Mouse (Mus musculus): ENCODE results near the gene Slc11a1. TPM values are rescaled to one million over a fixed set of nuclear protein-coding genes. Genes with fewer than 3 reads are reported as not detected.

Slc11a1 gene
- polyA plus RNA-seq, 1 experiment, result 16.9 TPM

- H3K4me1 ChIP-seq (ENCODE audit: control insufficient read depth, insufficient read depth, low read length), result no peaks in the 10 kb centered on the region
- WGBS, result 82% methylated on average over 17 of the region's 17 CpGs
Measured at GRCm38 (mm10) chr1:74418747-74419439, 43.9 kb downstream of the Slc11a1 start.

DNA sequence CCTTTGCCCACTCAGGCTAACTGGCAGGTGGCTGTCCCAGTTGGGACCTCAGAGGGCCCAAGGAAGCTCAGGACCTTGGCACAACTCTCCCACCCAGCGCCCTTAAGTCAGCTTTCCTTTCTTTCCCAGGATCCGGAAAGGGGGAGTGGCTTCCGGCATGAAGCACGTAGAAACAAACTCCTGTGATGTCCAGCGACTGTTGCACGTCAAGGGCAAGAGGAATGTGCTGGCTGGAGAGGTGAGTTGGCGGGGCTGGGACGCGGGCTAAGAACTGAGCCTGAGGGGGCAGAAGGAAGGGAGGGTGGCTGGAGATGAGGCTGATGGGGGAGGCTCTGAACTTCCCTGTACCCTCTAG lies 44.4 kb downstream of the Slc11a1 start:
- H3K4me1 ChIP-seq (ENCODE audit: control insufficient read depth, insufficient read depth, low read length), result no peaks in the 10 kb centered on the region
- no peak for TF ChIP-seq CTCF (IDR thresholded peaks at IDR 0.05; ENCODE audit: control insufficient read depth, insufficient read depth, low read length)
- TF ChIP-seq POLR2A (IDR thresholded peaks at IDR 0.05; ENCODE audit: borderline replicate concordance, control insufficient read depth, low read depth, low read length), result no peak
- no peak overlapping the region for H3K4me3 ChIP-seq (replicated peaks; ENCODE audit: control insufficient read depth, low read depth, low read length)
- 84% methylated on average over 9 of the region's 9 CpGs for WGBS
- no peak overlapping the region for H3K27ac ChIP-seq (ENCODE audit: control insufficient read depth, insufficient read depth, low read depth, low read length, poor library complexity)

More at GRCm38 (mm10) chr1:74418747-74419439, 43.9 kb downstream of the Slc11a1 start:
- H3K27ac ChIP-seq (ENCODE audit: control insufficient read depth, insufficient read depth, low read depth, low read length, poor library complexity), result no peak overlapping the region
- H3K4me3 ChIP-seq (replicated peaks; ENCODE audit: control insufficient read depth, low read depth, low read length), result no peak overlapping the region
- TF ChIP-seq POLR2A (IDR thresholded peaks at IDR 0.05; ENCODE audit: borderline replicate concordance, control insufficient read depth, low read depth, low read length) (no peak), CTCF (IDR thresholded peaks at IDR 0.05; ENCODE audit: control insufficient read depth, insufficient read depth, low read length) (no peak)

DNA sequence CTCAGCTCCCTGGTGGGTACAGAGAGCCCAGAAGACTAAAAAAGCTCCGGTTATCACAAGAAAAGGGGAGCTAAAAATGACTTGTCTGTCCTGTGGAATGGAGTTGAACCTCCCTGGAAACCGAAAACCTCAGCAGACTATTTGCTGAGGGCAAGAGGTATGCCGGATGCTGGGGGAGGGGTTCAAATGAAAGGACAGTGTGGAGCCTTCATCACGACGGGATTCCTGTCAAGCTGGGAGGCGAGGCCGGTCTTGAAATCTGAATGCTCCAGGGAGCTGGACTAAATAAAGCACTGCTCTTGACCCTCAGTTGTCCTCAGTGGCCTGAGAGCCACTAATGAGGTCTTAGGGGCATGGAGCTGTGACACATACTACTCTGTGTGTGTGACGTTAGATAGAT lies 48.2 kb downstream of the Slc11a1 start:
- WGBS, result 83% methylated on average over 8 of the region's 8 CpGs
- H3K27ac ChIP-seq (ENCODE audit: control insufficient read depth, insufficient read depth, low read depth, low read length, poor library complexity), result no peak overlapping the region
- TF ChIP-seq CTCF (IDR thresholded peaks at IDR 0.05; ENCODE audit: control insufficient read depth, insufficient read depth, low read length) (no peak), POLR2A (IDR thresholded peaks at IDR 0.05; ENCODE audit: borderline replicate concordance, control insufficient read depth, low read depth, low read length) (no peak)
- H3K4me1 ChIP-seq (ENCODE audit: control insufficient read depth, insufficient read depth, low read length), result peaks cover 2% of the 10 kb centered on the region; the same call in 1 of the 2 replicates
- H3K4me3 ChIP-seq (replicated peaks; ENCODE audit: control insufficient read depth, low read depth, low read length), result no peak overlapping the region

- peaks cover 2% of the 10 kb centered on the region; the same call in 1 of the 2 replicates for H3K4me1 ChIP-seq (ENCODE audit: control insufficient read depth, insufficient read depth, low read length)
- H3K4me3 ChIP-seq (replicated peaks; ENCODE audit: control insufficient read depth, low read depth, low read length), result no peak overlapping the region
- 35% methylated on average over 7 of the region's 7 CpGs for WGBS
- no peak for TF ChIP-seq POLR2A (IDR thresholded peaks at IDR 0.05; ENCODE audit: borderline replicate concordance, control insufficient read depth, low read depth, low read length)
- no peak overlapping the region for H3K27ac ChIP-seq (ENCODE audit: control insufficient read depth, insufficient read depth, low read depth, low read length, poor library complexity)
Measured at GRCm38 (mm10) chr1:74425845-74426244, 50.9 kb downstream of the Slc11a1 start.

DNA sequence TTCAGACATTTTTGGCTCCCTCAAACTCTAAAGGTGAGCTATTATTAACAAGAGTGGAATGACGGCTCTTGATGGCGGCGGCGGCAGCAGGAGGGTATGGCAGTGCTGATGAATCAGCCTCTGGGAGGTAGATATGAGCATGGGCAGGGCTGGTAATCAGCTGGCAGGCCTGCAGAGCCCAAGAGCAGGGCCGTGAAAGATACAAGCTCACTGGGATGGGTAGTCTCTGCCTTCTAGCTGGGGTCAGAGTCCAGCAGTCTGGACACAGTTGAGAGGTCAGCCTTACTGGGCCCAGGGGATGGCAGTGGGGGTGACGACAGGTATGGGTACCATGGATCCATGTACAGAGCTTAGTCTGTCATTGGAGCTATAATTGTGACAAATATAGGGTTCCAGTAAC lies 58.2 kb downstream of the Slc11a1 start:
- Histone ChIP-seq H3K4me3 (replicated peaks; ENCODE audit: control insufficient read depth, low read depth, low read length) (no peak overlapping the region), H3K4me1 (ENCODE audit: control insufficient read depth, insufficient read depth, low read length) (peaks cover 2% of the 10 kb centered on the region; the same call in 1 of the 2 replicates), H3K27ac (ENCODE audit: control insufficient read depth, insufficient read depth, low read depth, low read length, poor library complexity) (no peak overlapping the region)
- TF ChIP-seq CTCF (IDR thresholded peaks at IDR 0.05; ENCODE audit: control insufficient read depth, insufficient read depth, low read length) (no peak), POLR2A (IDR thresholded peaks at IDR 0.05; ENCODE audit: borderline replicate concordance, control insufficient read depth, low read depth, low read length) (no peak)
- WGBS, result 84% methylated on average over 6 of the region's 6 CpGs

DNA sequence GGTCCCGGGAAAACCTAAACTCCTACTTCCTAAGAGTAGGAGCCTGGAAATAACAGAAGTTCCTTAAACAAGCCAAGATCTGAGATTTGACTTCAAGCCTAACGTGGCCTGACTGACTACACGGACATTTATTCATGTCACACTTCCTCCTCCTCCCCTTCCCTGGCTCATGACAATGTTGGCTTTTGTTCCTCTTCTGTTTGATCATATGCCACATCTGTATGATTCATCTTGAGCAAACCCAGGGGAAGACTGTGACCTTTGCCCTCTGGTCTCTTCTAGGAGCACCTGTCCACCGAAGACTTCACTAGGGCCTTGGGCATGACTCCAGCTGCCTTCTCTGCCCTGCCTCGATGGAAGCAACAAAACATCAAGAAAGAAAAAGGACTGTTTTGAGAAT lies 59.6 kb downstream of the Slc11a1 start:
- Histone ChIP-seq H3K27ac (ENCODE audit: control insufficient read depth, insufficient read depth, low read depth, low read length, poor library complexity) (no peak overlapping the region), H3K4me3 (replicated peaks; ENCODE audit: control insufficient read depth, low read depth, low read length) (no peak overlapping the region), H3K4me1 (ENCODE audit: control insufficient read depth, insufficient read depth, low read length) (peaks cover 2% of the 10 kb centered on the region; the same call in 1 of the 2 replicates)
- TF ChIP-seq CTCF (IDR thresholded peaks at IDR 0.05; ENCODE audit: control insufficient read depth, insufficient read depth, low read length) (no peak), POLR2A (IDR thresholded peaks at IDR 0.05; ENCODE audit: borderline replicate concordance, control insufficient read depth, low read depth, low read length) (no peak)
- WGBS, result 56% methylated on average over 5 of the region's 5 CpGs

DNA sequence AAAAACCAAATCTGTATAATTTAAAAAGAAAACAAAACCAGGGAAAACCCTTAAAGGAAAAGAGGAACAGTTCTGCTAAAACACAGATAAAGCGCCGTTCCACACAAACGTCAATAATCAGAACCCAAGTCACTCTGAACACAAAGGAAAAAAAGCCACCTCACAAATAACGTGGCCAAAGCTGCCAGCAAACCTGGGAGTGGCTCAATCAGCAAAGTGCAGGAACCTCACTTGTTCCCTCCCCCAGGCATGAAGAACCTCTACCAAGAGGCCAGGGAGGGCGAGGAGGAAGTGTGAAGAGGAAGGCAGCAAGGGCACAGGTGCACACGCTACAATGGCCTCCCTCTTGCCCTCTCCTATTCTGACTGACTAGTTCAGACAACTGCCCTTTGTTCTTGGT lies 60.6 kb downstream of the Slc11a1 start:
- TF ChIP-seq POLR2A (IDR thresholded peaks at IDR 0.05; ENCODE audit: borderline replicate concordance, control insufficient read depth, low read depth, low read length) (no peak), CTCF (IDR thresholded peaks at IDR 0.05; ENCODE audit: control insufficient read depth, insufficient read depth, low read length) (no peak)
- 11% methylated on average over 6 of the region's 6 CpGs for WGBS
- Histone ChIP-seq H3K4me1 (ENCODE audit: control insufficient read depth, insufficient read depth, low read length) (peaks cover 2% of the 10 kb centered on the region; the same call in 1 of the 2 replicates), H3K27ac (ENCODE audit: control insufficient read depth, insufficient read depth, low read depth, low read length, poor library complexity) (no peak overlapping the region), H3K4me3 (replicated peaks; ENCODE audit: control insufficient read depth, low read depth, low read length) (no peak overlapping the region)

Other genes with a start within 250 kb of the Slc11a1 start
- 1.1 and 2.6 TPM in 2 replicates for gene Rufy4, start 249.7 kb upstream of the Slc11a1 start, polyA plus RNA-seq (2011; ENCODE audit: insufficient read depth, insufficient read length, low replicate concordance, missing spikeins)
- 5.0 and 26.1 TPM in 2 replicates for gene Cxcr2, start 221.2 kb upstream of the Slc11a1 start, polyA plus RNA-seq (2011; ENCODE audit: insufficient read depth, insufficient read length, low replicate concordance, missing spikeins)
- 2.7 TPM in 1 of 2 replicates, not detected in the other for gene Cxcr1, start 180.6 kb upstream of the Slc11a1 start, polyA plus RNA-seq (2011; ENCODE audit: insufficient read depth, insufficient read length, low replicate concordance, missing spikeins)
- gene Arpc2, start 139.1 kb upstream of the Slc11a1 start, polyA plus RNA-seq (2011; ENCODE audit: insufficient read depth, insufficient read length, low replicate concordance, missing spikeins), result 95.9 and 150 TPM in 2 replicates
- not detected in 2 replicates for gene Gpbar1, start 96.6 kb upstream of the Slc11a1 start, polyA plus RNA-seq (2011; ENCODE audit: insufficient read depth, insufficient read length, low replicate concordance, missing spikeins)
- gene Aamp, start 90.5 kb upstream of the Slc11a1 start, polyA plus RNA-seq (2011; ENCODE audit: insufficient read depth, insufficient read length, low replicate concordance, missing spikeins), result 56.2 and 76.6 TPM in 2 replicates
- 7.3 and 28.8 TPM in 2 replicates for gene Pnkd, start 90.3 kb upstream of the Slc11a1 start, polyA plus RNA-seq (2011; ENCODE audit: insufficient read depth, insufficient read length, low replicate concordance, missing spikeins)
- gene Tmbim1, start 69.6 kb upstream of the Slc11a1 start, polyA plus RNA-seq (2011; ENCODE audit: insufficient read depth, insufficient read length, low replicate concordance, missing spikeins), result 6.7 and 15.6 TPM in 2 replicates
- not detected in 2 replicates for gene Catip, start 13.1 kb upstream of the Slc11a1 start, polyA plus RNA-seq (2011; ENCODE audit: insufficient read depth, insufficient read length, low replicate concordance, missing spikeins)
- 40.0 and 65.3 TPM in 2 replicates for gene Ctdsp1, start 16.3 kb downstream of the Slc11a1 start, polyA plus RNA-seq (2011; ENCODE audit: insufficient read depth, insufficient read length, low replicate concordance, missing spikeins)
- gene Vil1, start 34.2 kb downstream of the Slc11a1 start, polyA plus RNA-seq (2011; ENCODE audit: insufficient read depth, insufficient read length, low replicate concordance, missing spikeins), result not detected in 2 replicates
- 27.4 and 27.5 TPM in 2 replicates for gene Cnot9, start 130.9 kb downstream of the Slc11a1 start, polyA plus RNA-seq (2011; ENCODE audit: insufficient read depth, insufficient read length, low replicate concordance, missing spikeins)
- gene Plcd4, start 167.7 kb downstream of the Slc11a1 start, polyA plus RNA-seq (2011; ENCODE audit: insufficient read depth, insufficient read length, low replicate concordance, missing spikeins), result not detected in 2 replicates
- 8.7 and 10.1 TPM in 2 replicates for gene Usp37, start 169.1 kb downstream of the Slc11a1 start, polyA plus RNA-seq (2011; ENCODE audit: insufficient read depth, insufficient read length, low replicate concordance, missing spikeins)
- 6.8 and 12.0 TPM in 2 replicates for gene Zfp142, start 213.1 kb downstream of the Slc11a1 start, polyA plus RNA-seq (2011; ENCODE audit: insufficient read depth, insufficient read length, low replicate concordance, missing spikeins)
- 5.7 and 7.8 TPM in 2 replicates for gene Bcs1l, start 213.1 kb downstream of the Slc11a1 start, polyA plus RNA-seq (2011; ENCODE audit: insufficient read depth, insufficient read length, low replicate concordance, missing spikeins)
- gene Rnf25, start 226.2 kb downstream of the Slc11a1 start, polyA plus RNA-seq (2011; ENCODE audit: insufficient read depth, insufficient read length, low replicate concordance, missing spikeins), result 22.5 and 33.6 TPM in 2 replicates
- 0.70 and 1.6 TPM in 2 replicates for gene Stk36, start 226.2 kb downstream of the Slc11a1 start, polyA plus RNA-seq (2011; ENCODE audit: insufficient read depth, insufficient read length, low replicate concordance, missing spikeins)

All from bone marrow, adult 2 months (tissue).